Mouse (Mus musculus) macrophage (primary cell): ENCODE measurements at regions not wholly inside any gene's neighbourhood (a gene's known extent, or its start where the extent isn't known, plus 50 kb on each side); places are given as distances from the start of the nearest gene placed in this dataset.
A peak's percentile ranks its signal among the peaks of the same experiment; 100 is the strongest.

ENCODE experiments used
- H3K27ac ChIP-seq: fragments of 350-480 bp; formaldehyde crosslinking; 2 replicates; pipeline ENCODE4 v1.9.0; 2021
- H3K36me3 ChIP-seq: fragments of 350-480 bp; formaldehyde crosslinking; 2 replicates; pipeline ENCODE4 v1.9.0; 2021; ENCODE audit errors: inconsistent target
- H3K4me3 ChIP-seq: fragments of 350-480 bp; formaldehyde crosslinking; 2 replicates; pipeline ENCODE4 v1.9.0; 2021; ENCODE audit errors: inconsistent target
- H3K79me2 ChIP-seq: fragments of 350-480 bp; formaldehyde crosslinking; 2 replicates; pipeline ENCODE4 v1.9.0; 2021; ENCODE audit errors: inconsistent target
- WGBS: methylation state at CpG from one replicate; pipeline ENCODE4 v1.1.7; 2026; ENCODE audit warnings: inconsistent platforms; ENCODE audit not compliant: missing documents; 5-methylcytosine and 5-hydroxymethylcytosine counted together

DNA sequence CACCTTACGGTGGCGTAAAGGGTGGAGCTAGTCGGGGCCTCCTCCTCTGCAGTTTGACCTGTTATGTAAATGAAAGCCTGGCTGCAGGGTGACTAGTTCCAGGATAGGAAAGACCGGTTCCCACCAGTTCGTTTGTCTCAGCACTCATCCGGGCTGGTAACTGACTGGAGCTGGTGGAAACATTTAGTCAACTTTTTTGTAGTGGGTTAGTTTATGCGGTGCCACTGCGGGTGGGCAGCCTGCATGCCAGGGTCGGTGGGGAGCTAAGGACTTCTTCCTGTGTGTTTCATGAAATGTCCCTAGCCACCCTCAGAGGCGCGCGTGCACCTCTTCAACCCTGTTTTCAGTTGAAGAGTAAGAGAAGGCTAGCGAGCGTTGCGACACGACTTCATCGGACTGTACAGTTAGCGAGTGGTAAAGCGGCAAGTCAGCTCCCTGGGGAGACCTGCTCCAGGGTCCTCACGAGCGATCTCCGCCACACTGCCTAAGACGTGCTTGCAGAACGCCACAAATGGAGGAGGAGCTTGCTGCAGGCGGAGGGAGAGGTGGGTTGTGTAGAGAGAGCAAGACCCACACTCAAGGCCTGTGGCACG lies 76.5 kb upstream of the Gadd45a start:
- no peaks in the 10 kb centered on the region for H3K36me3 ChIP-seq
- no peaks in the 10 kb centered on the region for H3K79me2 ChIP-seq
- H3K4me3 ChIP-seq: no peak overlapping the region
- H3K27ac ChIP-seq: no peak overlapping the region
- 66% methylated on average over 26 of the region's 26 CpGs for WGBS

DNA sequence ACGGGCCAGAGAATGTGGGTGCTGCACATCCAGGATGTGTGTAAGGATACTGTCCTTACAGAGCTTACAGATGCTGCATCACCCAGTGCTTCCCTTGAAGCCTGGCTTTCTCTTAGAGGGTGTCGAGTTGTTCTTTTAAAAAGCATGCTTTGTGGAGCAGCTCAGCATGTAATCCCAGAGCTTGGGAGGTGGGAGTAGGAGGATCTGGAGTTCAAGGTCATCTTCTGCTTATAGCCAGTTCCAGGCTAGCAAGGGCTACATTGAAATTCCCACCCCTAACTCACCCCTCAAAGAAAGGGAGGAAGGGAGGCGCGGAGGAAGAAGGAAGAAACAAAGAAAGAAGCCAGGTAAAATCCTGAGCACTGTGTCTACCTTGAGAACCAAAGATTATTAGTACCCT lies 76.0 kb upstream of the Gadd45a start:
- 90% methylated on average over 4 of the region's 4 CpGs for WGBS
- H3K36me3 ChIP-seq: no peaks in the 10 kb centered on the region
- H3K27ac ChIP-seq: no peak overlapping the region
- H3K79me2 ChIP-seq: no peaks in the 10 kb centered on the region
- no peak overlapping the region for H3K4me3 ChIP-seq

DNA sequence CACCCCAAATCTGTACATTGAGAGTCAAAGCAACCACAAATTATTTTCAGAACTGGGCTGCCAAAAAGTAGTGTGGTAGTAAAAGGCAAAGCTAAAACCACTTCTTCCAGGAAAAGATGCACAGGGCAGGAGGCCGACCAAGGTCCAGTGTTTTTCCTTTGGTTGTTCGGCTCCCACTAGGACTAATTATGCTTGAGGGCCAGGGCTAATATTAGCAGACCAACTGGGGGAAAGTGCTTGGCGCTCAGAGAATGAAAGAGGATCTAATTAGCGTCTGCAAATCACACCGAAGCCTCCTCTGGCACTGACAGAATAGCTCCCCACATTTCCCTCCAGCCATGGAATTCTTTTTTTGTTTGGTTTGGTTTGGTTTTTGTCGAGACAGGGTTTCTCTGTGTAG lies 75.1 kb upstream of the Gadd45a start:
- Histone ChIP-seq H3K27ac (no peak overlapping the region), H3K79me2 (no peaks in the 10 kb centered on the region), H3K36me3 (no peaks in the 10 kb centered on the region), H3K4me3 (no peak overlapping the region)
- WGBS: 94% methylated on average over 6 of the region's 6 CpGs

DNA sequence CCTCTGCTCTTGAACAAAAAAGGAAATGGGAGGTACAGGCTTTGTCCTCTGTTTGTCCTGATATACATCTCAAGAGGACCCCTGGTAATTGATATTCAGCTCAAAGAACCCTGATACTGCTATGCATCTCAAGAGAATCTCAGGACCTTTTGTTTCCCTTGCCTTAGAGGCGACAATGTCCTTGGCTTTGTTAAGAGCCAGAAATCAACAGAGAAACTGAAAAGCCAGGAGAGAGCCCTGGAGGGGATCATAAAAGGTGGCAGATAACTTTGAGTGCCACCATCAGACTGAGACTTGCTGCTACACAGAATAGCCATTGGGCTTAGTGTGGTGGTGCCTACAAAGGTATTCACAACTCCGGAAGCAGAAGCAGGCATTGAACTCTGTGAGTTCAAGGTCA lies 74.3 kb upstream of the Gadd45a start:
- WGBS: 100% methylated on average over 2 of the region's 2 CpGs
- Histone ChIP-seq H3K79me2 (no peaks in the 10 kb centered on the region), H3K4me3 (no peak overlapping the region), H3K36me3 (no peaks in the 10 kb centered on the region), H3K27ac (no peak overlapping the region)

- Histone ChIP-seq H3K79me2 (no peaks in the 10 kb centered on the region), H3K27ac (no peak overlapping the region), H3K4me3 (no peak overlapping the region), H3K36me3 (no peaks in the 10 kb centered on the region)
- 100% methylated on average over 1 of the region's 1 CpGs for WGBS
These were observed 73.1 kb upstream of the Gadd45a start for GRCm38 (mm10) chr6:67110391-67110790.

- Histone ChIP-seq H3K27ac (peak overlapping the region; percentile 40), H3K36me3 (no peaks in the 10 kb centered on the region), H3K79me2 (no peaks in the 10 kb centered on the region), H3K4me3 (no peak overlapping the region)
- 80% methylated on average over 4 of the region's 4 CpGs for WGBS
These were observed 72.5 kb upstream of the Gadd45a start for GRCm38 (mm10) chr6:67109774-67110173.

GRCm38 (mm10) chr6:67107517-67107916 lies 70.3 kb upstream of the Gadd45a start:
- Histone ChIP-seq H3K4me3 (no peak overlapping the region), H3K79me2 (no peaks in the 10 kb centered on the region), H3K36me3 (no peaks in the 10 kb centered on the region), H3K27ac (no peak overlapping the region)
- 89% methylated on average over 4 of the region's 4 CpGs for WGBS

DNA sequence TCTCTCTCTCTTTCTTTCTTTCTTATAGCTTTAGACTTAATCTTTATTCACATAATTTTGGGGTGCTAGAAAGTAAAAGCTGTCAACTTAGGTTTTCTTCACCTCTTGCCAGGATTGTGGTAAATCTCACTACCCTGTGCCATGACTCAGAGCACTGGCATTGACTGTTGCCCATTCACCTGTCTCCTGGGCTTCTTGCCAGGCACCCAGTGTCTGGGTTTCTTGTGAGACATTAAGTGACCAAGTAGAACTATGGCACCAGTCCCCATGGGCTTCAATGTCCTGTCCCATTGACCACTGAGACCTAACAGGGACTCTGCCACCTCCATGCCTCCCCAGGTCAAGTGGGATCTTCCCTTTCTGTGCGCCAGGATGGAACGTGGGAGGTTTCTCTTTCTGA lies 69.2 kb upstream of the Gadd45a start:
- H3K27ac ChIP-seq: no peak overlapping the region
- H3K79me2 ChIP-seq: no peaks in the 10 kb centered on the region
- H3K36me3 ChIP-seq: no peaks in the 10 kb centered on the region
- H3K4me3 ChIP-seq: no peak overlapping the region
- 67% methylated on average over 2 of the region's 2 CpGs for WGBS

DNA sequence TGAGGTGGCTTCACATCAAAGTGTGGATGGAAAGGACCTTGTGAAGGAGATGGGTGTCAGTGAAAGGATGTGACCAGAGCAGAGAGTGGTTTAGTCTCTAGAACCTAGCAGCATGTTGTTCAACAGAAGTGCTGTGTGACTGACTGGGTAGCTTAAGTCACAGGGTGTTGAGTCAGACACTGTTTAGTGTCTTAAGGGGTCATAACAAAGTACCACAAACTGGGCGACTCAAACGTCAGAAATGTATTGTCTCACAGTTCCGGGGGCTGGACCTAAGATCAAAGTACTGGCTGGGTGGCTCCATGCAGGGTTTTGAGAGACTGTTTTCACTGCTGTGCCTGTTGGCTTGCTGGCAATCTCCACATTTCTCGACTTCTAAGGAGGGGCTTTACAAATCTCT lies 68.1 kb upstream of the Gadd45a start:
- Histone ChIP-seq H3K27ac (peak overlapping the region; percentile 4; the same call in 1 of the 2 replicates), H3K79me2 (no peaks in the 10 kb centered on the region), H3K4me3 (no peak overlapping the region), H3K36me3 (no peaks in the 10 kb centered on the region)
- 70% methylated on average over 4 of the region's 4 CpGs for WGBS

DNA sequence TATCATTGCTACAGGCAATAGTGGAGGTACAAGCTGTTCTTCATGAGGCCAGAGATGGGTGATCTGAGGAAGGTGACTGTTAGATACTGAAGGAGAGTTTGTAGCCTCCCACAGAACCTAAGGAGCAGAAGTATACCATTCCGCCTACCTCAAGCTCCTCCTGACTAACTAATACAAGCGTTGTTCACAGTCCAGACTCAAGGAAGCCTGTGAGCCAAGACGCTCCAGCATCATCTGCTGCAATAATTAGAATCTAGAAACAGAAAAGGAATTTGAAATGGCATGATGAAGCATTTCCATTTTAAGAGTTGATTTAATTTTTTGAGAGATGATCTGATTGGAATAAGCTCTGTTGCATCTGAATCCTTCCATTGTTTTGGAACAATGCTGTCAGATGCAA lies 66.9 kb upstream of the Gadd45a start:
- Histone ChIP-seq H3K79me2 (no peaks in the 10 kb centered on the region), H3K27ac (no peak overlapping the region), H3K4me3 (no peak overlapping the region), H3K36me3 (no peaks in the 10 kb centered on the region)
- 96% methylated on average over 3 of the region's 3 CpGs for WGBS

DNA sequence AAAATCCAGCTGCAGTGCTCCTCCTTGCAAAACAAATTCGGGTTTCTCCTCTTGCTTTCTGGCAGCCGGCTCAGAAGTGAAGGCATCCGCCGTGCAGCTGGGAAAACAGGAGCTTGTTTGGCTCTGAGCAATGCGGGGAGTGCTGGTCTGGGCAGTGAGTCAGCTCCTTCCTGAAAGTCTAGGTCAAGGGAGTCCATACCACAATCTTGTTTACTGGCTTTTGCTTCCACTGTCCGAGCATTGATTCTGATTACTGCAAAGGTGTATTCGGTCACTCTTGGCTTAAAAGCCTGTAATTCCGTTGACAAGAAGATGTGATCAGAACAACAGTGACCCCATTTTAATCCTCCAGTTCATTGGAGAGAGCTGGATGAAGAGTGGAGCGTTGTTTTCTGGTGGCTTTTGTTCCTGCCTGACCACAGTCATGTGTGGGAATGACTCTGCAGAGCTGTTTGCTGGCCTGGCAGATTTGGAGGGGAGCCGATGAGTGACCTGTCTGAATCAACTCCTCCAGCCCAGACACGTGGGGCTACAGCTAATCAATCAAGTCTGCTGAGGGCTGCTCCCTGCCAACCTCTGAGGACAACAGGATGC lies 65.4 kb upstream of the Gadd45a start:
- peak overlapping the region; percentile 89 for H3K27ac ChIP-seq
- H3K4me3 ChIP-seq: peak overlapping the region; percentile 6; the same call in 1 of the 2 replicates
- H3K36me3 ChIP-seq: no peaks in the 10 kb centered on the region
- 6% methylated on average over 11 of the region's 11 CpGs for WGBS
- H3K79me2 ChIP-seq: no peaks in the 10 kb centered on the region

GRCm38 (mm10) chr6:67102014-67102413 lies 64.8 kb upstream of the Gadd45a start:
- H3K36me3 ChIP-seq: no peaks in the 10 kb centered on the region
- H3K27ac ChIP-seq: peak overlapping the region; percentile 89
- 46% methylated on average over 4 of the region's 4 CpGs for WGBS
- no peaks in the 10 kb centered on the region for H3K79me2 ChIP-seq
- peak overlapping the region; percentile 6; the same call in 1 of the 2 replicates for H3K4me3 ChIP-seq

GRCm38 (mm10) chr6:67094426-67094825 lies 57.2 kb upstream of the Gadd45a start:
- H3K36me3 ChIP-seq: no peaks in the 10 kb centered on the region
- no peak overlapping the region for H3K4me3 ChIP-seq
- 47% methylated on average over 3 of the region's 3 CpGs for WGBS
- H3K27ac ChIP-seq: no peak overlapping the region
- no peaks in the 10 kb centered on the region for H3K79me2 ChIP-seq

DNA sequence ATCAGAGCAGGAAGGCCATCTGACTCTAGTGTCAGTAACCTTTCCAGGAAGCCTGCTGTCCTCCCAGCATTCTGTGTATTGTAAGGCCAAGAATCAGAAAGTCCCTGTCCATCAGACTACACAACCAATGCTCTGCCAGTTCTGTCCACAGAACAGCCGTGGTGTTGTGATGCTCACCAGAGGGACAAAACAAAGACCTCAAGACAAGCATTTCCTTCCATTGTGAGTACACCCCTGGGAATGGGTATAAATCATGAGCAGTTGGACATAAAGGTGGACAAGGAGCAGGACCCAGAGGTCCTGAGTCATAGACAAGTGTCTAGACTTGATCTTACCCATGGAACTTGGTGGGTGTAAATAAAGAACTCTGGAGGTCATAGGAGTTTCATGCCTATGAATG lies 55.9 kb upstream of the Gadd45a start:
- H3K27ac ChIP-seq: no peak overlapping the region
- H3K79me2 ChIP-seq: no peaks in the 10 kb centered on the region
- no peak overlapping the region for H3K4me3 ChIP-seq
- 100% methylated on average over 1 of the region's 1 CpGs for WGBS
- no peaks in the 10 kb centered on the region for H3K36me3 ChIP-seq

DNA sequence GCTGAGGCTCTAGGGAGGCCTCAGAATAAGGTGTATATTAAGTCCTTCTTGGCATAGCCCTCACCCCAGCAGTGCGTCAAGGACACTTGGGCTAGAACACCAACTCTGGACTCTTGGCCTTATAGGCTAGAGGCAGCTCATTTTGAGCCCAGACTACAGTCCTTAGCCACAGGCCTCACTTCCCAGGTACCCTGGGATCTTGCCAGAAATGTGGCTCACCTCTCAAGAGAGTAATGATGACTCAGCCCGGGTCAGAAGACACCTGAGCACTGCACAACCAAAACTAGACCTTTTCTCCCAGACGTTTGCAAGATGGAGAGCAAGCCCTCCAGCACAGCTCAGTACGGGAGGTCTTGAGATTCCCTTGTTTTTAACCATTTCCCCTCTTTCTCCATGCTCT lies 52.9 kb upstream of the Gadd45a start:
- no peak overlapping the region for H3K4me3 ChIP-seq
- WGBS: 89% methylated on average over 4 of the region's 4 CpGs
- no peak overlapping the region for H3K27ac ChIP-seq
- H3K79me2 ChIP-seq: no peaks in the 10 kb centered on the region
- H3K36me3 ChIP-seq: no peaks in the 10 kb centered on the region
